Mouse (Mus musculus) erythroblast, embryonic 14.5 days (primary cell): Measurements from ENCODE around the gene Rbpms2.

Experiments
- GATA1 ChIP-seq: IDR thresholded peaks from 2 replicates; pipeline ENCODE4 v1.6.1; 2012; ENCODE audit warnings: low read length, inconsistent platforms, mixed read lengths
- TAL1 ChIP-seq: IDR thresholded peaks from 3 replicates; pipeline ENCODE4 v1.6.1; 2012; ENCODE audit warnings: low read length, inconsistent platforms, mixed read lengths

GRCm38 (mm10) chr9:65677119-65677462, 47.6 kb downstream of the Rbpms2 start:
- TF ChIP-seq GATA1 = no peak; the same call in 1 of the 2 replicates
- no peak for TF ChIP-seq TAL1
